Mouse (Mus musculus) spleen, adult 2 months (tissue): ENCODE data around the gene Ier5.

Experiments
- CTCF ChIP-seq: fragments of 200-500 bp; IDR thresholded peaks from 2 replicates; pipeline ENCODE4 v1.5.1; 2011; ENCODE audit warnings: mild to moderate bottlenecking, inconsistent platforms; ENCODE audit not compliant: insufficient read depth, insufficient read length, insufficient replicate concordance; ENCODE audit errors: extremely low read depth
- POLR2A ChIP-seq: fragments of 200-500 bp; IDR thresholded peaks from 2 replicates; pipeline ENCODE4 v1.6.1; 2011; ENCODE audit warnings: low read depth, low read length, inconsistent platforms

DNA sequence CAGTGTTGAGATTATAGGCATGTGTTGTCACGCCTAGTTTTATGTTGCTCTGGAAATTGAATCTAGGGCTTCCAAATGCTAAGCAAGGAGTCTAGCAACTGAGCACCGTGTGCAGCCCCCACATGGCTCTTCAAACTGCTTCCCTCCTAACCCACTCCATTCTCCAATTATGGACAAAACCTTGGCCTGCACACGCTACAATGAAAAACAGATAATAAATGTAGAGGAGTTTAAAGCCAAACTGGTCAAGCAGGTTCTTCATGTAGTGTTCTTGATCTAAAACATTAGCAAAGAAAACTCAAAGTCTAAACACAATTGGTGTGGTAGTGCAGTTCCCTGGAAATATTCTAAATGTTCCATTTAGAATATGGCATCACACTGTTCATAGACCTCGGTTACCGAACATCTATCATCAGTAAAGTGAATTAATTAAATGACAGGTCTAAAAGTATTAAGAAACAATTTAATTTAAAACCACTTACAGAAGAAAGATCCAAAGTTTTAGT, 28.0 kb upstream of the Ier5 start:
- TF ChIP-seq CTCF (no peak), POLR2A (no peak)
